Mouse (Mus musculus) thymus, adult 2 months (tissue): ENCODE measurements around the gene Ago1.

Source experiments
- CTCF ChIP-seq: fragments of 200-500 bp; IDR thresholded peaks from 2 replicates; pipeline ENCODE4 v1.5.1; 2012; ENCODE audit warnings: mild to moderate bottlenecking, control low read depth, low read length, moderate library complexity, borderline replicate concordance; ENCODE audit not compliant: control insufficient read depth, poor library complexity, insufficient read depth; ENCODE audit errors: extremely low read depth
- POLR2A ChIP-seq: fragments of 200-500 bp; IDR thresholded peaks from 2 replicates; pipeline ENCODE4 v1.6.1; 2012; ENCODE audit warnings: mild to moderate bottlenecking, low read length, control low read depth, moderate library complexity; ENCODE audit not compliant: control insufficient read depth, poor library complexity, insufficient read depth; ENCODE audit errors: extremely low read depth

- no peak for TF ChIP-seq CTCF
- TF ChIP-seq POLR2A: no peak
Measured at GRCm38 (mm10) chr4:126502141-126502976, 34.0 kb upstream of the Ago1 start.
